Mouse (Mus musculus): Measurements from ENCODE around the gene Hilpda. TPM values are rescaled to one million over a fixed set of nuclear protein-coding genes. Genes with fewer than 3 reads are reported as not detected.

Hilpda gene
- total and polyA plus RNA-seq, 2 experiments: 2.5 to 5.8 TPM

DNA sequence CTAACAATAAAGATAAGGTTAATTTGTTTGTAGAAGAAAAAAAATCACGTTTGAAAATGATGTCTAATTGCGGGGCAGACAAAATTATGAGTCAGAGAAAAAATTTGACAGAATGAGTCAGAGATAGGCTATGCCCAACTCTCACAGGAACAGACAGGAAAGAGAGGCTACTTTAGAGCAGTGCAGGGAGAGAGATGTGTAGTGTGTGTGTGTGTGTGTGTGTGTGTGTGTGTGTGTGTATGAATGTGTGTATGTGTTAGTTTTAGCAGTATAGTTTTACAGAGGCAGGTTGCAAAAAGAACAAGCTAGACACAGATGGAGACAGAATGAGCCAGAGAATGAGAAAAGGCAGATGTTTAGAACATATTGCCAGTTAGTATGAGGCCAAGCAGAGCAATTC, 26.8 kb downstream of the Hilpda start:
- H3K36me3 ChIP-seq (ENCODE audit: control insufficient read depth, insufficient read depth, low read length): no peaks in the 10 kb centered on the region
- TF ChIP-seq CTCF (IDR thresholded peaks at IDR 0.05; ENCODE audit: low read depth, low read length): no peak
- no peak for TF ChIP-seq POLR2A (IDR thresholded peaks at IDR 0.05; ENCODE audit: extremely low read depth, insufficient read depth, low read length)
- no peak overlapping the region for H3K9ac ChIP-seq (ENCODE audit: low read depth, low read length)
- 60% methylated on average over 2 of the region's 2 CpGs for WGBS
- H3K4me1 ChIP-seq (ENCODE audit: control insufficient read depth, insufficient read depth, low read length): no peaks in the 10 kb centered on the region
- no peak for DNase-seq (ENCODE audit: extremely low read depth, low read depth, low spot score)
- no peak overlapping the region for H3K27ac ChIP-seq (replicated peaks; ENCODE audit: insufficient read depth, low read depth, low read length)
- no peaks in the 10 kb centered on the region for H3K27me3 ChIP-seq (ENCODE audit: control insufficient read depth, insufficient read depth, low read length)
- H3K79me2 ChIP-seq (ENCODE audit: control insufficient read depth, insufficient read depth, low read length): no peaks in the 10 kb centered on the region
- H3K4me3 ChIP-seq (ENCODE audit: insufficient read depth, low read depth, low read length): no peak overlapping the region

DNA sequence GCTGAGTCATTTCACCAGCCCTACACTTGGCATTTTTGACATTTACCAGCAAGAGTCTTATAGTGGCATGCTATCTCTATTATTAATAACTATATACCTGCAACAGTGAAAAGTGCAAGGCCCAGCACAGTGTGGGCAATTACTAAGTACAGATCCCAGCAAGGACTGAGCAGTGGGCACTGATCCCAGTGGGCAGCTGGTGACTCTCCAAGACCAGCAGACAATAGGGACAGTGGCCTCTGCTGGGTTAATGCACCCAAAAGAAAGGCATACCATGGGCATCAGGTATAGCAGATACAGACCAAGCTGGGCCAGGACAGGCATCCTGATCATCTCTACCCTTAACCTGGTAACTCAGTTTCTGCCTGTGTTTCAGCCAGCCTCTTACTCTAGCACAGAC, 31.0 kb downstream of the Hilpda start:
- Histone ChIP-seq H3K36me3 (ENCODE audit: control insufficient read depth, insufficient read depth, low read length) (no peaks in the 10 kb centered on the region), H3K79me2 (ENCODE audit: control insufficient read depth, insufficient read depth, low read length) (no peaks in the 10 kb centered on the region), H3K27ac (replicated peaks; ENCODE audit: insufficient read depth, low read depth, low read length) (no peak overlapping the region), H3K27me3 (ENCODE audit: control insufficient read depth, insufficient read depth, low read length) (no peaks in the 10 kb centered on the region), H3K9ac (ENCODE audit: low read depth, low read length) (no peak overlapping the region), H3K4me3 (ENCODE audit: insufficient read depth, low read depth, low read length) (no peak overlapping the region), H3K4me1 (ENCODE audit: control insufficient read depth, insufficient read depth, low read length) (no peaks in the 10 kb centered on the region)
- TF ChIP-seq POLR2A (IDR thresholded peaks at IDR 0.05; ENCODE audit: extremely low read depth, insufficient read depth, low read length) (no peak), CTCF (IDR thresholded peaks at IDR 0.05; ENCODE audit: low read depth, low read length) (no peak)
- no peak for DNase-seq (ENCODE audit: extremely low read depth, low read depth, low spot score)

DNA sequence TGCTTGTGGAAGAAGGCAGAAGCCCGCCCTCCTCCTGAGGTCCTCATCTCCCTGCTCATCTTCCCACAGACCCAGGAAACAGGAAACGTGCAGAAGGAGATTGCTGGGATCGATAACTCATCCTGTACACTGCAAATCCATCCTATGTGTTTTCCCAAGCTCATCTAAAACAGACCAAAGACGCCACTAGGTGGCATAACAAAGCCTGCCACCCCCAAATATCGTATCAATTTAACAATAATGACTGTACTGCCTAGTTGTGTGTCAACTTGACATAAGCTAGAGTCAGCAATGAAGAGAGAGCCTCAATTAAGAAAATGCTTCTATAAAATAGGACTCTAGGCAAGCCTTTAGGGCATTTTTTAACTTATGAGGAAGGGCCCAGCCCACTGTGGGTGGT, 31.4 kb downstream of the Hilpda start:
- 48% methylated on average over 5 of the region's 5 CpGs for WGBS
- H3K27me3 ChIP-seq (ENCODE audit: control insufficient read depth, insufficient read depth, low read length): no peaks in the 10 kb centered on the region
- no peak overlapping the region for H3K4me3 ChIP-seq (ENCODE audit: insufficient read depth, low read depth, low read length)
- no peaks in the 10 kb centered on the region for H3K4me1 ChIP-seq (ENCODE audit: control insufficient read depth, insufficient read depth, low read length)
- no peak for DNase-seq (ENCODE audit: extremely low read depth, low read depth, low spot score)
- no peak overlapping the region for H3K9ac ChIP-seq (ENCODE audit: low read depth, low read length)
- no peaks in the 10 kb centered on the region for H3K36me3 ChIP-seq (ENCODE audit: control insufficient read depth, insufficient read depth, low read length)
- TF ChIP-seq CTCF (IDR thresholded peaks at IDR 0.05; ENCODE audit: low read depth, low read length): no peak
- no peak for TF ChIP-seq POLR2A (IDR thresholded peaks at IDR 0.05; ENCODE audit: extremely low read depth, insufficient read depth, low read length)
- H3K27ac ChIP-seq (replicated peaks; ENCODE audit: insufficient read depth, low read depth, low read length): no peak overlapping the region
- H3K79me2 ChIP-seq (ENCODE audit: control insufficient read depth, insufficient read depth, low read length): no peaks in the 10 kb centered on the region

DNA sequence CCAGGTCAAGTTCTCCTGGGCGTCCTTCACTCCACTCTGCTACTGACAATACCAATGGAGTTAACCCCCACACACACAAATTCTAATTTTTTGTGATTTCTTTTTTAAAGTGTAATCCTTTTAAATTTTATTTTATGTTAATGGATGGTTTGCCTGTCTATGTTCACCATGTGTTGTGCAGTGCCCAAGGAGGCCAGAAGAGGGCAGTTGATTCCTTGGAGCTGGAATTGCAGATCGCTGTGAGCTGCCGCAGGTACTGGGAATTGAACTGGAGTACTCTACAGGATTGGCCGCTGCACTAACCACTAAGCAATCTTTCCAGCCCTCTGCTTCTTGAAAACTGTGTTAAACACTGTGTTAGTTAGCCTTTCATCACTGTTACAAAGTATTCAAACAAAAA, 33.2 kb downstream of the Hilpda start:
- DNase-seq (ENCODE audit: extremely low read depth, low read depth, low spot score): no peak
- TF ChIP-seq POLR2A (IDR thresholded peaks at IDR 0.05; ENCODE audit: extremely low read depth, insufficient read depth, low read length) (no peak), CTCF (IDR thresholded peaks at IDR 0.05; ENCODE audit: low read depth, low read length) (no peak)
- no peaks in the 10 kb centered on the region for H3K4me1 ChIP-seq (ENCODE audit: control insufficient read depth, insufficient read depth, low read length)
- WGBS: 89% methylated on average over 4 of the region's 4 CpGs
- no peak overlapping the region for H3K27ac ChIP-seq (replicated peaks; ENCODE audit: insufficient read depth, low read depth, low read length)
- H3K27me3 ChIP-seq (ENCODE audit: control insufficient read depth, insufficient read depth, low read length): no peaks in the 10 kb centered on the region
- H3K36me3 ChIP-seq (ENCODE audit: control insufficient read depth, insufficient read depth, low read length): no peaks in the 10 kb centered on the region
- no peaks in the 10 kb centered on the region for H3K79me2 ChIP-seq (ENCODE audit: control insufficient read depth, insufficient read depth, low read length)
- no peak overlapping the region for H3K9ac ChIP-seq (ENCODE audit: low read depth, low read length)
- H3K4me3 ChIP-seq (ENCODE audit: insufficient read depth, low read depth, low read length): no peak overlapping the region

DNA sequence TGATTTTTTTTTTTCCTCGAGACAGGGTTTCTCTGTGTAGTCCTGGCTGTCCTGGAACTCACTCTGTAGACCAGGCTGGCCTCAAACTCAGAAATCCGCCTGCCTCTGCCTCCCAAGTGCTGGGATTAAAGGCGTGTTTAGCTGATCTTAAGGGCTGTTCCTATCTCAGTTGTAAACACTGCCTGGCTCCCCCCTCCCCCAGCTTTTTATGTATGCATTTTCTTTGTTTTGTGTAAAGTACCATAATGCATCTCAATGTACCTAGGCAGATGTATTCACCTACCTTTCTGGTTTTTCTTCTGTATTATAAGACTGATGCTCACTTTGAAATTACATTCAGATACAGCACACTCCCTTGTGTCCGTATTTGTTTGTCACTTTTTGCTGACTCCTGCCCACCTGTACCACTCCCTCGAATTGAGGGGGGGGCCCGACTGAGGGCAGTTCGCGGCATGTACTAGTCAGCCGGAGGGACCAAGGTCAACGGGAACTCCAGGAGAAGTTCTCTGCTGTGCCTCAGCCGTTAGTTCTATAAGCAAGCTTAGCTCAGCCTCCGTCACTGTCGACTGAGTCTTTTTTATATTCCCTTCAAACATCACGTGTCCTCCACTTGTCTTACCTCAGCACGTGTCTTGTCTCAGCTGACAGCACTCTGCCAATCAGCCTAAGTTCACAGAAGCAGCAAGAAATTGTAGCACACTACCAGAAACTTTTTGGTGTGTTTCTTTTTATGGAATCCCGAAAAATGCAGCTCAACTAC, 36.7 kb downstream of the Hilpda start:
- no peaks in the 10 kb centered on the region for H3K36me3 ChIP-seq (ENCODE audit: control insufficient read depth, insufficient read depth, low read length)
- no peaks in the 10 kb centered on the region for H3K79me2 ChIP-seq (ENCODE audit: control insufficient read depth, insufficient read depth, low read length)
- no peak overlapping the region for H3K9ac ChIP-seq (ENCODE audit: low read depth, low read length)
- TF ChIP-seq CTCF (IDR thresholded peaks at IDR 0.05; ENCODE audit: low read depth, low read length) (no peak), POLR2A (IDR thresholded peaks at IDR 0.05; ENCODE audit: extremely low read depth, insufficient read depth, low read length) (no peak)
- H3K27ac ChIP-seq (replicated peaks; ENCODE audit: insufficient read depth, low read depth, low read length): no peak overlapping the region
- no peak overlapping the region for H3K4me3 ChIP-seq (ENCODE audit: insufficient read depth, low read depth, low read length)
- no peaks in the 10 kb centered on the region for H3K27me3 ChIP-seq (ENCODE audit: control insufficient read depth, insufficient read depth, low read length)
- H3K4me1 ChIP-seq (ENCODE audit: control insufficient read depth, insufficient read depth, low read length): no peaks in the 10 kb centered on the region
- no peak for DNase-seq (ENCODE audit: extremely low read depth, low read depth, low spot score)
- WGBS: 90% methylated on average over 16 of the region's 16 CpGs

DNA sequence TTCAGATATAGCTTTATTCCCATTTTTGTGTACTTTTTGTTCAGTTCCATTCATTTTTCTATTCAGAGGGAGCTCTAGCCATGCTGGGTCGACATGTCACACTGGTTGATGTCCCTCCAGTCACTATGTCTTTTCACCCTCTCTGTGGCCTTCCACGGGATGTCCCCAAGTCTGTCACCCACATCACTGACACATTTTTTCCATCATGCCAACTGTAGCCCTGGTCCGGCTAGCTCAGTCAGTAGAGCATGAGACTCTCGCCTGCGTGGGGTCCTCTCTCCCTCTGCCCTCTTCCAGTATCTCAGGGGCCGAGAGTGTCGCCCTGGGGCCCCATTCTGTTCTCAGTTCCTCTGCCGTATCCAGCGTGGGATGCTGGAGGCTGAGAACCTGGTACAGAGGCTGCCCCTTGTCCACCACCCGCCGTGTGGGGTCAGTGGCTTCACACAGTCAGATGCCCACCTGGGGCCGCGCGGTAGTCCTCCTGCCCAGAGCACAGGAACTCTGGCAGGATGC, 41.5 kb downstream of the Hilpda start:
- Histone ChIP-seq H3K27ac (replicated peaks; ENCODE audit: insufficient read depth, low read depth, low read length) (no peak overlapping the region), H3K4me3 (ENCODE audit: insufficient read depth, low read depth, low read length) (no peak overlapping the region), H3K9ac (ENCODE audit: low read depth, low read length) (no peak overlapping the region), H3K36me3 (ENCODE audit: control insufficient read depth, insufficient read depth, low read length) (no peaks in the 10 kb centered on the region), H3K79me2 (ENCODE audit: control insufficient read depth, insufficient read depth, low read length) (no peaks in the 10 kb centered on the region), H3K4me1 (ENCODE audit: control insufficient read depth, insufficient read depth, low read length) (no peaks in the 10 kb centered on the region), H3K27me3 (ENCODE audit: control insufficient read depth, insufficient read depth, low read length) (no peaks in the 10 kb centered on the region)
- no peak for DNase-seq (ENCODE audit: extremely low read depth, low read depth, low spot score)
- 82% methylated on average over 14 of the region's 14 CpGs for WGBS
- TF ChIP-seq POLR2A (IDR thresholded peaks at IDR 0.05; ENCODE audit: extremely low read depth, insufficient read depth, low read length) (no peak), CTCF (IDR thresholded peaks at IDR 0.05; ENCODE audit: low read depth, low read length) (no peak)
